Mouse (Mus musculus) MEL-GATA-1-ER (cell line): ENCODE results near the gene Mrpl1.

Experiments
- DNase-seq: peaks from one replicate; pipeline ENCODE4 v3.0.0-alpha.2; 2012; ENCODE audit warnings: low read depth; ENCODE audit errors: extremely low read depth

The Mrpl1 gene

GRCm38 (mm10) chr5:96308645-96309044 lies 99.4 kb downstream of the Mrpl1 start:
- DNase-seq: no peak

- no peak for DNase-seq
Measured at GRCm38 (mm10) chr5:96309566-96309965, 100.3 kb downstream of the Mrpl1 start.

GRCm38 (mm10) chr5:96311677-96312076 lies 102.4 kb downstream of the Mrpl1 start:
- no peak for DNase-seq
